Mouse (Mus musculus): ENCODE data around the gene Entpd7. TPM values are rescaled to one million over a fixed set of nuclear protein-coding genes. Genes with fewer than 3 reads are reported as not detected.

The Entpd7 gene
- polyA plus RNA-seq, 1 experiment from 2014 or later: 7.1 TPM

- Histone ChIP-seq H3K27ac (ENCODE audit: low read length) (no peak overlapping the region), H3K4me2 (ENCODE audit: low read length) (no peak overlapping the region; the same call in 1 of the 2 replicates), H3K9ac (ENCODE audit: low read depth, low read length) (no peak overlapping the region)
These were observed 3.3 kb downstream of the Entpd7 start for GRCm38 (mm10) chr19:43692815-43693214.

DNA sequence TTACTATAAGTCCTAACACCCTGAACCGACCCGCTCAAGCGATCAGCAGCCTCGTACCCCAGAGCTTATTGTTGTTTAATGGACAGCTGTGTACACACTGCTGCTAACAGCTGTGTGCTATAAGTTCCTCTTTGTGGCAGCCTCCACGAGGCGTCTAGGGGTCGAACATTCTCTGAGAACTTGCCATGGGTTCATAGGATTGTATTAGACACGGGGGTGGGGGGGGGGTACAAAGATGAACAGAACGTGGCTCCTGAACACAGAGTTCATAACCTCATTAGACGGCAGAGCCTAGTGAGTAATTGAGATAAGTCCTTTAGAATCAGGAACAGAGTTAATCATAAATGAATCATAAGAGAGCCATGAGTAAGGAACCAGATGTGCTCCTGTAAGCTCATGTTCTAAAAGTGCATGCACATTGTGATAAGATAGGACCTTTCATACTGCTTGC lies 6.1 kb downstream of the Entpd7 start:
- ATAC-seq: no peak
- Histone ChIP-seq H3K36me3 (ENCODE audit: control insufficient read depth, insufficient read depth, low read length) (peaks cover 2% of the 10 kb centered on the region; the same call in 1 of the 2 replicates), H3K27ac (ENCODE audit: low read length) (no peak overlapping the region), H3K27me3 (ENCODE audit: control insufficient read depth, insufficient read depth, low read depth, low read length) (no peaks in the 10 kb centered on the region), H3K9me3 (replicated peaks; ENCODE audit: control insufficient read depth, low read length, poor library complexity, severe bottlenecking) (no peaks in the 10 kb centered on the region), H3K4me3 (ENCODE audit: low read depth, low read length) (no peak overlapping the region), H3K4me1 (ENCODE audit: control insufficient read depth, insufficient read depth, low read length) (peaks cover 14% of the 10 kb centered on the region), H3K4me2 (ENCODE audit: low read length) (no peak overlapping the region), H3K9ac (ENCODE audit: low read depth, low read length) (no peak overlapping the region)
- WGBS: 49% methylated on average over 10 of the region's 10 CpGs

More at GRCm38 (mm10) chr19:43692815-43693214, 3.3 kb downstream of the Entpd7 start:
- Histone ChIP-seq H3K4me3 (ENCODE audit: low read depth, low read length) (no peak overlapping the region), H3K27me3 (ENCODE audit: control insufficient read depth, insufficient read depth, low read depth, low read length) (no peaks in the 10 kb centered on the region), H3K4me1 (ENCODE audit: control insufficient read depth, insufficient read depth, low read length) (peaks cover 24% of the 10 kb centered on the region), H3K9me3 (replicated peaks; ENCODE audit: control insufficient read depth, low read length, poor library complexity, severe bottlenecking) (no peaks in the 10 kb centered on the region), H3K36me3 (ENCODE audit: control insufficient read depth, insufficient read depth, low read length) (no peaks in the 10 kb centered on the region)
- 42% methylated on average over 14 of the region's 14 CpGs for WGBS
- no peak for ATAC-seq

DNA sequence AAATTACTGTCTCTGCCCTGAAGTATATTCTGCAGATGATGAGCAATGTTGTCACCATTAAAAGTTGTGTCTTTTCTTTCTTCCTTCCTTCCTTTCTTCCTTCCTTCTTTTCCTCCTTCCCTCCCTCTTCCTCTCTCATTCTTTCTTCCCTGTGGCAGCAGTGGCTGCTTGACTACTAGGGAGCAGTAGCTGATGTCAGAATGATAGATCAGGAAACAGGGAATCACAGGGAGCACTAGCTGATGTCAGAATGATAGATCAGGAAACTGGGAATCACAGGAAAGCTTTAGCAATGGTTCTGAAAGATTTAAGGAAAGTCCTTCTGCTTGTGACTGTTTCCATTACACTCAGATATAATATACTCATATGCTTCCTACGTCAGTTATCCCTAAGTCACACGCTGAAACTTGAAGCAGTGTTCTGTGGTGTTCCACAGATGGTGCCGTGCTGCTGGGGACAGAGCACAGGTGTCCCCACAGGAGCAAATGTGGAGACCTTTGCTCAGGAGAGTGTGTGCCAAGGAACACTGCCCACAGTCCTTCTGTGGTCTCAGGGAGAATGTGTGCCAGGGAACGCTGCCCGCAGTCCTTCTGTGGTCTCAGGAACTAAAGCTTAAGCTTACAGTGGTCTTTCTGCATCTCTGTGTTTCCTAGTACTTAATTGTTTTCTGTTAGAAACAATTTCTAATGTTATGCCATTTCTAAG lies 8.3 kb downstream of the Entpd7 start:
- 97% methylated on average over 5 of the region's 5 CpGs for WGBS
- no peak for ATAC-seq

GRCm38 (mm10) chr19:43699021-43699762 lies 9.7 kb downstream of the Entpd7 start:
- H3K4me3 ChIP-seq (ENCODE audit: low read depth, low read length): no peak overlapping the region
- no peak overlapping the region for H3K4me2 ChIP-seq (ENCODE audit: low read length)
- H3K4me1 ChIP-seq (ENCODE audit: control insufficient read depth, insufficient read depth, low read length): no peaks in the 10 kb centered on the region
- 82% methylated on average over 11 of the region's 11 CpGs for WGBS
- H3K27ac ChIP-seq (ENCODE audit: low read length): no peak overlapping the region
- H3K36me3 ChIP-seq (ENCODE audit: control insufficient read depth, insufficient read depth, low read length): peaks cover 7% of the 10 kb centered on the region
- no peak overlapping the region for H3K9ac ChIP-seq (ENCODE audit: low read depth, low read length)
- H3K9me3 ChIP-seq (replicated peaks; ENCODE audit: control insufficient read depth, low read length, poor library complexity, severe bottlenecking): no peaks in the 10 kb centered on the region
- H3K27me3 ChIP-seq (ENCODE audit: control insufficient read depth, insufficient read depth, low read depth, low read length): no peaks in the 10 kb centered on the region
- no peak for ATAC-seq

More for the DNA sequence above, 8.3 kb downstream of the Entpd7 start:
- Histone ChIP-seq H3K36me3 (ENCODE audit: control insufficient read depth, insufficient read depth, low read length) (peaks cover 4% of the 10 kb centered on the region), H3K9ac (ENCODE audit: low read depth, low read length) (no peak overlapping the region), H3K4me1 (ENCODE audit: control insufficient read depth, insufficient read depth, low read length) (peaks cover under 1% of the 10 kb centered on the region; the same call in 1 of the 2 replicates), H3K27me3 (ENCODE audit: control insufficient read depth, insufficient read depth, low read depth, low read length) (no peaks in the 10 kb centered on the region), H3K4me3 (ENCODE audit: low read depth, low read length) (no peak overlapping the region), H3K4me2 (ENCODE audit: low read length) (0 out of 2 replicates have a peak overlapping the region, but pooled peaks have one; percentile 7), H3K9me3 (replicated peaks; ENCODE audit: control insufficient read depth, low read length, poor library complexity, severe bottlenecking) (no peaks in the 10 kb centered on the region), H3K27ac (ENCODE audit: low read length) (no peak overlapping the region)

GRCm38 (mm10) chr19:43699763-43700155 lies 10.3 kb downstream of the Entpd7 start:
- H3K9ac ChIP-seq (ENCODE audit: low read depth, low read length): no peak overlapping the region
- H3K4me3 ChIP-seq (ENCODE audit: low read depth, low read length): no peak overlapping the region
- no peaks in the 10 kb centered on the region for H3K27me3 ChIP-seq (ENCODE audit: control insufficient read depth, insufficient read depth, low read depth, low read length)
- 88% methylated on average over 6 of the region's 6 CpGs for WGBS
- no peak overlapping the region for H3K4me2 ChIP-seq (ENCODE audit: low read length)
- no peak for ATAC-seq
- no peaks in the 10 kb centered on the region for H3K4me1 ChIP-seq (ENCODE audit: control insufficient read depth, insufficient read depth, low read length)
- peaks cover 11% of the 10 kb centered on the region for H3K36me3 ChIP-seq (ENCODE audit: control insufficient read depth, insufficient read depth, low read length)
- H3K27ac ChIP-seq (ENCODE audit: low read length): no peak overlapping the region
- no peaks in the 10 kb centered on the region for H3K9me3 ChIP-seq (replicated peaks; ENCODE audit: control insufficient read depth, low read length, poor library complexity, severe bottlenecking)

DNA sequence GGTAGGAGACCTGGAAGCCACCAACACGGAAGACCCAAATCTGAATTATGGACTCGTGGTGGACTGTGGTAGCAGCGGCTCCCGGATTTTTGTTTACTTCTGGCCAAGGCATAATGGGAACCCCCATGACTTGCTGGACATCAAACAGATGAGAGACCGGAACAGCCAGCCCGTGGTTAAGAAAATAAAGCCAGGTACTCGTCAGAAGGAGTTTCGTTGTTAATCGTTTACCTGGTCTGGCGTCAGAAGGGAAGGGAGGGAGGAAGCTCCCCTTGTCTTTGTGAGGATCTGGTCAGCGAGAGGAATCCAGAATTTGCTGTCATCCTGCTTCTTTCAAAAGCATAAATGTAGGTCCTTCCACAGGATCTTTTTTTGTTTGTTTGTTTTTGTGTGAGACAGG lies 14.7 kb downstream of the Entpd7 start:
- 93% methylated on average over 11 of the region's 11 CpGs for WGBS
- H3K36me3 ChIP-seq (ENCODE audit: control insufficient read depth, insufficient read depth, low read length): peaks cover 29% of the 10 kb centered on the region
- H3K27ac ChIP-seq (ENCODE audit: low read length): no peak overlapping the region
- no peaks in the 10 kb centered on the region for H3K4me1 ChIP-seq (ENCODE audit: control insufficient read depth, insufficient read depth, low read length)
- no peak for ATAC-seq
- no peak overlapping the region for H3K4me2 ChIP-seq (ENCODE audit: low read length)
- no peaks in the 10 kb centered on the region for H3K9me3 ChIP-seq (replicated peaks; ENCODE audit: control insufficient read depth, low read length, poor library complexity, severe bottlenecking)
- no peak overlapping the region for H3K9ac ChIP-seq (ENCODE audit: low read depth, low read length)
- no peak overlapping the region for H3K4me3 ChIP-seq (ENCODE audit: low read depth, low read length)
- H3K27me3 ChIP-seq (ENCODE audit: control insufficient read depth, insufficient read depth, low read depth, low read length): no peaks in the 10 kb centered on the region

- Histone ChIP-seq H3K4me2 (ENCODE audit: low read length) (no peak overlapping the region), H3K27ac (ENCODE audit: low read length) (no peak overlapping the region), H3K4me3 (ENCODE audit: low read depth, low read length) (no peak overlapping the region), H3K36me3 (ENCODE audit: control insufficient read depth, insufficient read depth, low read length) (peaks cover 29% of the 10 kb centered on the region), H3K27me3 (ENCODE audit: control insufficient read depth, insufficient read depth, low read depth, low read length) (no peaks in the 10 kb centered on the region), H3K4me1 (ENCODE audit: control insufficient read depth, insufficient read depth, low read length) (0 out of 2 replicates have a peak, but pooled peaks cover 3% of the 10 kb centered on the region), H3K9me3 (replicated peaks; ENCODE audit: control insufficient read depth, low read length, poor library complexity, severe bottlenecking) (no peaks in the 10 kb centered on the region), H3K9ac (ENCODE audit: low read depth, low read length) (no peak overlapping the region)
- 91% methylated on average over 17 of the region's 17 CpGs for WGBS
- ATAC-seq: no peak
These were observed 15.5 kb downstream of the Entpd7 start for GRCm38 (mm10) chr19:43704787-43705497.

- no peak overlapping the region for H3K4me2 ChIP-seq (ENCODE audit: low read length)
- no peak overlapping the region for H3K4me3 ChIP-seq (ENCODE audit: low read depth, low read length)
- peaks cover 31% of the 10 kb centered on the region for H3K36me3 ChIP-seq (ENCODE audit: control insufficient read depth, insufficient read depth, low read length)
- H3K27ac ChIP-seq (ENCODE audit: low read length): no peak overlapping the region
- 0 out of 2 replicates have a peak, but pooled peaks cover 3% of the 10 kb centered on the region for H3K4me1 ChIP-seq (ENCODE audit: control insufficient read depth, insufficient read depth, low read length)
- no peak for ATAC-seq
- H3K9ac ChIP-seq (ENCODE audit: low read depth, low read length): no peak overlapping the region
- 87% methylated on average over 7 of the region's 7 CpGs for WGBS
- no peaks in the 10 kb centered on the region for H3K27me3 ChIP-seq (ENCODE audit: control insufficient read depth, insufficient read depth, low read depth, low read length)
- H3K9me3 ChIP-seq (replicated peaks; ENCODE audit: control insufficient read depth, low read length, poor library complexity, severe bottlenecking): no peaks in the 10 kb centered on the region
These were observed 18.7 kb downstream of the Entpd7 start for GRCm38 (mm10) chr19:43708206-43708605.
